Mouse (Mus musculus): Measurements from ENCODE around the gene Kirrel. TPM values are rescaled to one million over a fixed set of nuclear protein-coding genes. Genes with fewer than 3 reads are reported as not detected.
A peak's percentile ranks its signal among the peaks of the same experiment; 100 is the strongest.

The Kirrel gene
- polyA plus RNA-seq, 1 experiment from 2014 or later, result 4.9 TPM

- 85% methylated on average over 3 of the region's 3 CpGs for WGBS
- Histone ChIP-seq H3K9ac (replicated peaks; ENCODE audit: low read depth, low read length) (no peak overlapping the region), H3K4me1 (ENCODE audit: control insufficient read depth, insufficient read depth, low read length) (peaks cover 6% of the 10 kb centered on the region; the same call in 1 of the 2 replicates), H3K27ac (ENCODE audit: low read depth, low read length) (no peak overlapping the region), H3K4me2 (ENCODE audit: low read depth, low read length) (no peak overlapping the region), H3K36me3 (ENCODE audit: control insufficient read depth, insufficient read depth, low read length) (no peaks in the 10 kb centered on the region), H3K9me3 (ENCODE audit: control insufficient read depth, low read length) (no peaks in the 10 kb centered on the region), H3K27me3 (ENCODE audit: control insufficient read depth, insufficient read depth, low read length) (no peaks in the 10 kb centered on the region), H3K4me3 (ENCODE audit: low read depth, low read length) (no peak overlapping the region)
- ATAC-seq (ENCODE audit: low read depth), result no peak
Observed at GRCm38 (mm10) chr3:87112264-87112663, 62.3 kb downstream of the Kirrel start.

DNA sequence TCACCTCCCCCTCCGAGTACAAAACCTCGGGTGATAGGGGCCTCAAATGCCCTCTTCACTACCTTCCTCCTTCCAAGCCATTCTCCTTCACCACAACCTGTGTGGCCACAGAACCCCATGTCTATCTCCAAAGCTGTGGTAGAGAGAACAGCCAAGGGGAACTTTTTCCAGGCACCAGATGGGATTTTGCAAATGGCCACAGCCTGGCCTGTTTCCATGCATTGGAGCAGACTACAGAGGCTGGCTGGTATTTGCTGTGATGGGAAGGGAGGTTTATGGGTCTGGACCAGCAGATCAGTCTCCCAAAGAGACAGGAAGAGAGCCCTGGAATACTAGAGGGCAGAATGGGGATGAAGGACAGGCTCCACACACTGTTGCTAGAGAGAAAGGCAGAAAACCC, 69.7 kb downstream of the Kirrel start:
- Histone ChIP-seq H3K4me3 (ENCODE audit: low read depth, low read length) (no peak overlapping the region), H3K9ac (replicated peaks; ENCODE audit: low read depth, low read length) (no peak overlapping the region), H3K4me1 (ENCODE audit: control insufficient read depth, insufficient read depth, low read length) (peaks cover 13% of the 10 kb centered on the region), H3K27ac (ENCODE audit: low read depth, low read length) (no peak overlapping the region), H3K27me3 (ENCODE audit: control insufficient read depth, insufficient read depth, low read length) (no peaks in the 10 kb centered on the region), H3K4me2 (ENCODE audit: low read depth, low read length) (no peak overlapping the region), H3K9me3 (ENCODE audit: control insufficient read depth, low read length) (no peaks in the 10 kb centered on the region), H3K36me3 (ENCODE audit: control insufficient read depth, insufficient read depth, low read length) (no peaks in the 10 kb centered on the region)
- 87% methylated on average over 2 of the region's 2 CpGs for WGBS
- ATAC-seq (ENCODE audit: low read depth), result no peak

- no peaks in the 10 kb centered on the region for H3K27me3 ChIP-seq (ENCODE audit: control insufficient read depth, insufficient read depth, low read length)
- H3K27ac ChIP-seq (ENCODE audit: low read depth, low read length), result peak overlapping the region; percentile 50
- no peaks in the 10 kb centered on the region for H3K36me3 ChIP-seq (ENCODE audit: control insufficient read depth, insufficient read depth, low read length)
- no peaks in the 10 kb centered on the region for H3K9me3 ChIP-seq (ENCODE audit: control insufficient read depth, low read length)
- H3K4me1 ChIP-seq (ENCODE audit: control insufficient read depth, insufficient read depth, low read length), result peaks cover 20% of the 10 kb centered on the region
- no peak overlapping the region for H3K4me3 ChIP-seq (ENCODE audit: low read depth, low read length)
- H3K9ac ChIP-seq (replicated peaks; ENCODE audit: low read depth, low read length), result no peak overlapping the region
- 0 out of 2 replicates have a peak, but pooled peaks have one; percentile 28 for ATAC-seq (ENCODE audit: low read depth)
- H3K4me2 ChIP-seq (ENCODE audit: low read depth, low read length), result no peak overlapping the region
- 20% methylated on average over 7 of the region's 7 CpGs for WGBS
Observed at GRCm38 (mm10) chr3:87102346-87102745, 72.2 kb downstream of the Kirrel start.

- no peaks in the 10 kb centered on the region for H3K36me3 ChIP-seq (ENCODE audit: control insufficient read depth, insufficient read depth, low read length)
- H3K27me3 ChIP-seq (ENCODE audit: control insufficient read depth, insufficient read depth, low read length), result no peaks in the 10 kb centered on the region
- WGBS, result 87% methylated on average over 4 of the region's 4 CpGs
- H3K4me3 ChIP-seq (ENCODE audit: low read depth, low read length), result no peak overlapping the region
- ATAC-seq (ENCODE audit: low read depth), result no peak
- no peak overlapping the region for H3K4me2 ChIP-seq (ENCODE audit: low read depth, low read length)
- peaks cover 20% of the 10 kb centered on the region for H3K4me1 ChIP-seq (ENCODE audit: control insufficient read depth, insufficient read depth, low read length)
- H3K9me3 ChIP-seq (ENCODE audit: control insufficient read depth, low read length), result no peaks in the 10 kb centered on the region
- no peak overlapping the region for H3K9ac ChIP-seq (replicated peaks; ENCODE audit: low read depth, low read length)
- no peak overlapping the region for H3K27ac ChIP-seq (ENCODE audit: low read depth, low read length)
Observed at GRCm38 (mm10) chr3:87100911-87101310, 73.6 kb downstream of the Kirrel start.

DNA sequence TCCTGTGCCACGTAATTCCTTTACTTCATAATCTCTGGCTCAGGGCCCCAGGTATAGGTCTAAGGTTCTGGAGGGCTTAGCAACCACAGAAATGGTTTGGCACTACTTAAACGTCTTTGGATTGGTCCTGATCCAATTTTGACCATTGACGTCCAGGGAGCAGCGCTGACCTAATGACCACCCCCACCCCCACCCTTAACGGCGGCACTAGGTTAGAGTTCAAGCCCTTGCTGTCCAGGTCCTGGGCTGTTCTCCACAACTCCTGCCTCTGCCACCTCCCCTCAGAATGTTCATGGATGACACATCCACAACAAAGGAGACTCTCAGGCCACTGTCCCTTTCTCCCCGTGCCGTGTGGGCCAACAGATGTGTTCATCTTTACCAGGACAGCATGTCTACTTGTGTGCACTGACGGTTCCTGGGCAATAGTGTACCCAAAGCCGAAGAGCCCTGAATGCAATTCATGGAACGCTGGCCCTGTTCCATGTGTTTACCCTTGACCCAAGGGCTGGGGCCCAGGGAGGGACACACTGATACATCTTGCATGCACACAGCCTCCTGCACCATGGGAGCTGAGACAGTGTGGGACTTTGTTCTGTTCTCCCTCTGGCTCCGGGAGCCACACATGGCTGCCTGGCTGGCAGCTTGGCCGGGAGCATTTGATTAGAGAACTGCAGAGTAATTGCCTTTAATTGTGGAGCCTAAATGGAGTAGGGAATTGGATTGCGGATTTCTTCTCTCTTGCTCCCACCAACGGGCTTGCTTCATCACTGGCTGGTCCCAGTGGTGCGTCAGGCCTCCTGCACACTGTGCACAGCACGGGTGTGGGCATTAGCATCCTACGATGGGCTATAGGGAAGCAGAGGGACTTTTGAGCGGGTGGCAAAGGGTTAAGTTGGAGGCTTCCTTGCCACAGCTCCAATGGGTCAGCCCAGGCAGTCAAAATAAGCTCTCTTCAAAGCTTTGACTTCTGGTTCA, 76.3 kb downstream of the Kirrel start:
- peak; percentile 82 for ATAC-seq (ENCODE audit: low read depth)
- Histone ChIP-seq H3K36me3 (ENCODE audit: control insufficient read depth, insufficient read depth, low read length) (no peaks in the 10 kb centered on the region), H3K27me3 (ENCODE audit: control insufficient read depth, insufficient read depth, low read length) (no peaks in the 10 kb centered on the region), H3K4me3 (ENCODE audit: low read depth, low read length) (no peak overlapping the region), H3K9ac (replicated peaks; ENCODE audit: low read depth, low read length) (no peak overlapping the region), H3K27ac (ENCODE audit: low read depth, low read length) (peak overlapping the region; percentile 49), H3K4me2 (ENCODE audit: low read depth, low read length) (no peak overlapping the region), H3K9me3 (ENCODE audit: control insufficient read depth, low read length) (no peaks in the 10 kb centered on the region), H3K4me1 (ENCODE audit: control insufficient read depth, insufficient read depth, low read length) (peaks cover 20% of the 10 kb centered on the region)
- WGBS, result 63% methylated on average over 19 of the region's 19 CpGs

DNA sequence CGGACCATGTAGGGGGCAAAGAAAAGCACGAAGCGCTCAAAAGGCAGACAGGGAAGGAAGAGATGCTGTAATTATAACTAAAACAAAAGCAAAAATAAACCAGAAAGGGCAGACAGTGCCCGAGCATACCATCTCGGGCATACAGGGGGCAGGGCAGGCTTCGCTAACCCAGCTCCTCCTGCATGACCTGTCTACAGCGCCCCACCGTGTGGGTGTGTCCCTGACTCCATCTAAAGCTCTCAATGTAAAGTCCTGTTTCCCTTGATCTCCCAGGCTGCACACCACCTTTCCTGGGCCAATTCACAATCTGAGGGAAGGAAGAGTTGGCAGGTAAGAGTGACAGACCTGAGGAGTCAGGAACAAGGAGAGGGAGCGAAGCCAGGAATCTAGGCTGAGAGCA, 77.3 kb downstream of the Kirrel start:
- no peaks in the 10 kb centered on the region for H3K27me3 ChIP-seq (ENCODE audit: control insufficient read depth, insufficient read depth, low read length)
- H3K9ac ChIP-seq (replicated peaks; ENCODE audit: low read depth, low read length), result no peak overlapping the region
- ATAC-seq (ENCODE audit: low read depth), result no peak
- H3K4me1 ChIP-seq (ENCODE audit: control insufficient read depth, insufficient read depth, low read length), result peaks cover 13% of the 10 kb centered on the region
- no peak overlapping the region for H3K4me2 ChIP-seq (ENCODE audit: low read depth, low read length)
- WGBS, result 88% methylated on average over 9 of the region's 9 CpGs
- H3K9me3 ChIP-seq (ENCODE audit: control insufficient read depth, low read length), result no peaks in the 10 kb centered on the region
- H3K27ac ChIP-seq (ENCODE audit: low read depth, low read length), result no peak overlapping the region
- H3K4me3 ChIP-seq (ENCODE audit: low read depth, low read length), result no peak overlapping the region
- H3K36me3 ChIP-seq (ENCODE audit: control insufficient read depth, insufficient read depth, low read length), result no peaks in the 10 kb centered on the region

GRCm38 (mm10) chr3:87093718-87094117, 80.8 kb downstream of the Kirrel start:
- H3K36me3 ChIP-seq (ENCODE audit: control insufficient read depth, insufficient read depth, low read length), result no peaks in the 10 kb centered on the region
- ATAC-seq (ENCODE audit: low read depth), result no peak
- peaks cover 5% of the 10 kb centered on the region; the same call in 1 of the 2 replicates for H3K4me1 ChIP-seq (ENCODE audit: control insufficient read depth, insufficient read depth, low read length)
- H3K9ac ChIP-seq (replicated peaks; ENCODE audit: low read depth, low read length), result no peak overlapping the region
- no peak overlapping the region for H3K27ac ChIP-seq (ENCODE audit: low read depth, low read length)
- WGBS, result 66% methylated on average over 6 of the region's 6 CpGs
- no peak overlapping the region for H3K4me3 ChIP-seq (ENCODE audit: low read depth, low read length)
- no peak overlapping the region for H3K4me2 ChIP-seq (ENCODE audit: low read depth, low read length)
- H3K9me3 ChIP-seq (ENCODE audit: control insufficient read depth, low read length), result no peaks in the 10 kb centered on the region
- no peaks in the 10 kb centered on the region for H3K27me3 ChIP-seq (ENCODE audit: control insufficient read depth, insufficient read depth, low read length)

DNA sequence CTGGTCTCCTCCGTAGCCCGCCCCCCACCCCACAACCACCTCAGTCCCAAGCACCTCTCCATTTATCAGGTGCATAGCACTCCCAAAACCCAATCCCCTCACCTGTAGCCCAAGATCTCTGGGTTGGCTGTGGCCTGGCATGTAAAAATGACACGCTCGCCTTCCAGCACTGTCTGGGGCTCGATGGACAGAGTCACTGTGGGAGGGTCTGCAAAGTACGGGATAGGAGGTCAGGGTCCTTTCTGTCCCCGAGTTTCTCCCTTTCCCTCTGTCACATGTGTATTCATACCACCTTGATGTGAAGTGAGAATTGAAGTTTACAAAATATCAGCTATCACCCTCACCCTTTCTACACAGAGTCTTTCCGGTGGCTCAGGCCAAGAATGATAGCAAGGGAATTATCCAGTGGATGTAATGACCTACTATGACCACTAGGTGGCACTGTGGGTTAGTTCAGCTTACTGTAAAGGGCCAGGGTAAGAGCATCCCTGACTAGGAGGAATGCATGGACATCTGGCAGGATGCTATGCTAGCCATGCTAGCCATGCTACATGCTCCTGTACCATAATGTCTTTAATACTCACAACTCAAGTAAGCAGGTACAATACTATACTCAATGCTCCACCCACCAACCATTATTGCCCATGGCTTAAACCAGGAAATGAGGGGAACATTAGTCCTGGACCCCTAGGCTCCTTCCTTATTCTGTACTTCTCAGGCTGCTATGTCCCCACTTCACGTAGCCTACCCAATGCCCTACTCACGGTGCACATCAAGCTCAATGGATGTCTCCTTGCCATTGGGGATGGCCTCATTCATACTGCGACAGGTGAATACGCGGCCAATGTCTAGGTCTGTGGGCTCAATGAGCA, 84.6 kb downstream of the Kirrel start:
- Histone ChIP-seq H3K4me1 (ENCODE audit: control insufficient read depth, insufficient read depth, low read length) (no peaks in the 10 kb centered on the region), H3K9ac (replicated peaks; ENCODE audit: low read depth, low read length) (no peak overlapping the region), H3K4me3 (ENCODE audit: low read depth, low read length) (no peak overlapping the region), H3K9me3 (ENCODE audit: control insufficient read depth, low read length) (no peaks in the 10 kb centered on the region), H3K27me3 (ENCODE audit: control insufficient read depth, insufficient read depth, low read length) (no peaks in the 10 kb centered on the region), H3K36me3 (ENCODE audit: control insufficient read depth, insufficient read depth, low read length) (peaks cover 12% of the 10 kb centered on the region; the same call in 1 of the 2 replicates), H3K4me2 (ENCODE audit: low read depth, low read length) (no peak overlapping the region), H3K27ac (ENCODE audit: low read depth, low read length) (no peak overlapping the region)
- 80% methylated on average over 13 of the region's 13 CpGs for WGBS
- peak; percentile 82 for ATAC-seq (ENCODE audit: low read depth)

Data from neural tube, embryonic 14.5 days (tissue).